Mouse (Mus musculus) A20 (cell line): Measurements from ENCODE around the gene Acbd4.

Experiments
- DNase-seq: peaks from one replicate; pipeline ENCODE4 v3.0.0-alpha.2; 2011; ENCODE audit warnings: low read depth, low spot score

The Acbd4 gene

DNA sequence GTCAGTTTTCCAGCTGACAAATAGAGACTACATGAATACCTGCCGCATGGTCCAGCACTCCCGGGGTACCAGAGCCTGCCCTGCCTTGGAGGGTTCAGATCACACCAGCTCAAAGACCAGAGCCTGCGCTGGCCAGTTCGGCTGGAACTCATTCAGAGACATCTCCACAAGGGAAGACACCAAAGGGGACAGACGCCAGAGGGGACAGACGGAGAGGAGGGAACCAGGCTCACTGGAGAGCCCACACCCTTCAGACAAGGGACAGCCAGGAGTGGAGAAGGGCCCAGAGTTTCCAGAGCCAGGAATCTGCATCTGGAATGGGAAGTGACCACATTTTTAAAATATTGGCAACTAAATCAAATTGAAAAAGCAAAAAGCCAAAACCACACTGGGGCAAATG lies 19.9 kb upstream of the Acbd4 start:
- DNase-seq = no peak

- DNase-seq = no peak
Measured at GRCm38 (mm10) chr11:103093306-103093705, 8.2 kb upstream of the Acbd4 start.

GRCm38 (mm10) chr11:103093862-103094833 lies 7.3 kb upstream of the Acbd4 start:
- DNase-seq = peak; percentile 26

- DNase-seq = no peak
Measured at GRCm38 (mm10) chr11:103095107-103095670, 6.3 kb upstream of the Acbd4 start.

DNA sequence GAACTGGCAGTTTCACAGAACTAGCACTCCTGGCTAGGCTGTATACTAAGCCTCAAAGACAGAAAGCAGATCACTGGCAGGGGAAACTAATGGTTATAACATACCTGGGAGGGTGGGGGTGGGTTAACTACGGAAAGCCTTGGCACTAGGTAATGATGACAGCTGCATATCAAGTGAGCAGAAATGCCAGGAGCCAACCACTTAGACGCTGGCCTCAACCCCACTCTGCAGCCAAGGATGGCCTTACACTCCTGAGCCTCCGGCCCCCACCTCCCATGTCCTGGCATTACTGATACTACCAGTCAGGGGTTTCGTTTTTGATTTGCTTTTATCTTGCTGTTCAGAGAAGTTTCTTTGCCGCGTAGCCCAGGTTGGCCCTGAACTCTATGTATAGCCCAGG lies 5.7 kb upstream of the Acbd4 start:
- DNase-seq = no peak

DNA sequence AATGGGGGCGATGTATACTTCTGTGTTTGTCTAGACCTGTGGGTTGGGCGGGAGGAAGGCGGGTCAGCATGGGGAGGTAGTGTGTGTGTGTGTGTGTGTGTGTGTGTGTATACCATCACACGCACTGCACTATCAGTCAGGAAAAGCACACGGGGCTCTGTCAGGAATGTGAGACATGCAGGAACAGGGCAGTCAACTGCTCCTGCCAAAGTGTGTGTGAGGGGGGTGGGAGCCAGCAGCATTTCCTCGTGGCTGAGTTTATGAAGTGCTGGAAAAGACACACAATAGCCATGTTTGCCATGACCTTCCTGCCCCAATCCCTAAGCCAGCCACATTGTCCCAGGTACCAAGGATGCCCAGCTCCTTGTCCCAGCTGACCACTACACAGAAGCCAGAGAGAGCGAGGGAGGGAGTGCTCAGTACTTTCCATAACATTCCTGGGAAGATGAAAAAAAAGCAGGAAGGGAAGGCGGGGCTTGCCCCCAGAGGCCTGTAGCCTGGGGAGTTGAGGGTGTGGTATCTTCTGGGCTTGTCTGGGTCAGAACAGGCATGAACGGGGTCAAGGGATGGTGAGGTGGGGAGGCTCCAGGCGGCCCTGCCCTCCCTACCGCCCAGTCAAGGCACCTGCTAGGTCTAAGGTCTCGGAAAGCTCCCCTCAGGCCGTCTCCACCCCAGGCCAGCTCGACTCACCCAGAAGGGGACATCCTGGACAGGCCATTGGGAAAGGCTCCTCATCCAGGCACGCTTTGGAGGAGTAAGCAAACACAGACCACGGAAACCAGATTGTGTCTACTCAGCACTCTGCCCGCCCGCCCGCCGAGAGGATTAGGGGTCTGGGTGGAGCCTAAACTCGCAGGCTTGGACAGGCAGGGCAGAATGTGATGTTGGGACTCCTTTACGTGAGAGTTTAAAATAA lies 4.2 kb upstream of the Acbd4 start:
- no peak for DNase-seq

DNA sequence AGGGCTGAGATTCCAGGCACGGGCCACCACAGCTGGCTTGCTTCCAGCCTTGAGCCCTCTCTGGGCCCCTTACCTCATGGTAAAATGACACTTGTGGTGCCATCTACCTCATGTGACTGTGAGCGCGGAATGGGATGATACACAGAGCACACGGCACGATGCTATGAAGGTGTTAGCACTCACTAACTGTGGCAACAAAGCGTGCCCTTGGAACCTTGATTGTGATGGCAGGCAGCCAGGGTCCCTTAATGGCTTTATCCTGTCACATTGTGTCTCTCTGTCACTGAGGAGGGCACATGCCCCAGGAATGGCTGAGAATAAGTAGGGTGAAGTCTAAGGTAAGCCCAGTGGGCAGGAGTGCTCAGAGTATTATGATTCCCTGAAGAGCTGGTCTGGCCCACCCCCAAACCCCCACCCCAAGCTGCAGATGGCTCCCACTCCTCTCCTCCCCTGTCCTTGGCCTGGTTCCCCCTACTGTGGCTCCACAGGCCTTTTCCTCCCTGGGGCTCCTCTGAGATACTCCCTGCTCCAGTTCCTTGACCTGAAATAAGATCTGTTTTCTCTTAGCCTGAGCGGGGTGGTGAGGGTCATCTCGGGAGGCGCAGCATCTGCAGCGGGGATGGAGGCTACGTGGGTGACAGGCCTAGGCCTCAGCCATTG lies 2.8 kb upstream of the Acbd4 start:
- no peak for DNase-seq

DNA sequence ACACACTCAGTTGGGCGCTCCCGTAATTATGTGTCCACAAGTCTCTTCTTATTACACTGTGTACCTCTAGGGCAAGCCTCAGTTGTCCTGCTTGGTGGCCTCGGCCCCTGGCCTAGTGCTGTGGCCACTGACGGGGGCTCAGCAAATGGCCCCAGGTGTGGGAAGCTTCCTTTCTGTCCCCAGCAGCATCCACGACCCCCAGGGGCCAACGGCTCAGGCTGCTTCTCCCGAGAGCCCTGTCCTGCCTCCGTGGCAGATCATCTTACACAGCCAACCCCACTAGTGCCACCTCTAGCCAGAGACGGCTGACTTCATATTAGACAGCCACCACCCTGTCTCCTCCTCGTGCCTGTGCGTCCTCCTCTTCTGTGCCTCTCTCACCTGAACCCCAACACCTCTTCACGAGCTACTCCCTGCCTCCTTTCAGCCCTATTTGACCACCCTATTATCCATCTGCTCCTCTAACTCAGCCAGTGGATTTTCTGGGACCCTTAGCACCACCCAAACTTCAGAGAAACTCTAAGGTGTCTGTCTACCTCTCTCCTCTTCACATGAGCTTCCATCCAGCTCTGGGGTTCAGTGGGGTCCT lies 2.0 kb upstream of the Acbd4 start:
- DNase-seq = no peak

DNA sequence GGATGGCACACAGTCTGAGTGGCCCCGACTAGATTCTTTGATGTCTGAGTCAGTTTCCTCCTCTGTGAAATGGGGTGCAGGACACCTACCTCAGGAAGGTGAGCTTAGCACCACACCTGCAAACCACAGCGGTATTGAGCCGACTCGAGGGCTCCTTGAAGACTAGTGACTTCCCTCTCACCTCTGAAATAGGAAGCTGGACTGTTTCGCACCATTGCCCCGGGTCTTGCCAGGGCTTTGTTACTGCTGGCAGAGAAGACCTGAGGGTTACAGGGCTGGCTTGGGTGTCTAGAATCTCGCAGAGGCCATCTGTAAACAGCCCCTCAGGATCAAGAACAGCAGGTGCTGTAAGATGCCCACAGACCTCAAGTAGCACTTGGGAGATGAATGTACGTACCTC lies 1.1 kb upstream of the Acbd4 start:
- peak; percentile 42 for DNase-seq

- DNase-seq = no peak
Measured at GRCm38 (mm10) chr11:103101866-103102501, 502 bp downstream of the Acbd4 start.

GRCm38 (mm10) chr11:103102725-103103349 lies 1.4 kb downstream of the Acbd4 start:
- DNase-seq = peak; percentile 97

- DNase-seq = peak; percentile 36
Measured at GRCm38 (mm10) chr11:103103621-103104020, 2.1 kb downstream of the Acbd4 start.

DNA sequence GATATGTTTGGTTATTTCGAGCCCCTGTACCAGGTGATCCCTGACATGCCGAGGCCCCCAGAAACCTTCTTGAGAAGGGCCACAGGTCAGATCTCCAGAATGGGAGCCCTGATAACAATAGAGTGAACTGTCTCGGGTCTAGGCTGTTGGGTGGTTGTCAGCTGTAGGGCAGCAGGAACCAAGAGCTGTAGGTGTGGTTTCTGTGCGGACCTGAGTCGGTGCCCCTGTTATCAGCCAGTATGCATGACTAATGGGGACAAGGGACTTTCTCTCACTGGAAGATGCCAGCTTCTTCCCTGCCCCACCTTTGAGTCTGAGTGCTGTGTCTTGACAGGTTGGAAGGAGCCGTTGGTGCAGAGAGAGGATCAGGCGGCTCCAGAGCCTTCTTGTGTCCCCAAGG lies 3.0 kb downstream of the Acbd4 start:
- DNase-seq = no peak

GRCm38 (mm10) chr11:103105180-103105725 lies 3.8 kb downstream of the Acbd4 start:
- no peak for DNase-seq

DNA sequence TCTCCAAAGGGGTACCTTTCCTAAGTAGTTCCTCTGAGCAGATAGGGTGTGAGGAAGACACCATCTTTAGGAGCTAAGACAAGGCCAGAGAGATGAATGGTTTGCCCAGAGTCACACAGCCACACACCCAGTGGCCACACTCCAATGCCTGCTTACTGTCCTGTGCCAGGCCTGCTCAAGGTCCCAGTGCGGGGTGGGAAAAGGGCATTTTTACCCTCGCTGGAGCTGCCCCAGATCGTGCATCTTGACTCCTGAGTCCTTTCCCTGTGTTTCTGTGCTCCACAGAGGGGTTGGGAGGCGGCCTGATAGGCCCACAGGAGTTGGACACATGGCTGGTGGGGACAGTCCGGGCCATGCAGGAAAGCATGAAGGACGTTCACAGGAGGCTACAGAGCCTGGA lies 4.3 kb downstream of the Acbd4 start:
- DNase-seq = no peak

GRCm38 (mm10) chr11:103106386-103106785 lies 4.9 kb downstream of the Acbd4 start:
- no peak for DNase-seq

GRCm38 (mm10) chr11:103111301-103111700 lies 9.8 kb downstream of the Acbd4 start:
- DNase-seq = no peak

DNA sequence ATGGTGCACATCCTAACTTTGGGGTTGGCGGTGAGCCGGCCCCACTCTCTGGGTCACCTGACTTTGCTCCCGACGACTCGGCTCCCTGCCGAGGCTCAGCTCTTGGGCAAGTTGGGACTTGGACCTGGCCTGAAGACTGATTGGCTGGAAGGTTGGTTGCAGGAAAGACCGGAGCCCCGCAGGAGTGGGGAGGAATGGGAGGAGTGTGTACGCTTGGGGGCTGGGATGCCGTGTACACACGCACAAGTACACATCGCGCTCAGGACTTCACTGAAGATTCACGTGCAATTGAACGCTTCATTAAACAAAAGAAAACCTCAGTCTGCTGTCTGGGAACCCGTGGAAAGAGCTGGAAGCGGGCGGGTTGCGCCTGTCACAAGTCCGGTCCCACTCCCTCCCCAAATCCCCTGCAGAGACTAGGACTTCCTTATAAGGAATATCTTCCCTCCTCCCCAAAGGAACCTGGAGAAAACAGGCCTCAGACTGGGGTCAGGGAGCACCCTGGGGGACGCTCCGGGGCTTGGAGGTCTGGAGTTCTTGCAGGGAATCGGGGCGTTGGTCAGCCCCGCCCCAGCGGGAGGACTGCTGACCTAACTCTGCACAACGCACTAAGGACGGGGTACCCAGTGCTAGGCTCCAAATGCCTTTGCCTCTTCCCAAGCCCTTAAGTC lies 10.5 kb downstream of the Acbd4 start:
- DNase-seq = no peak

- DNase-seq = no peak
Measured at GRCm38 (mm10) chr11:103112552-103112912, 11.1 kb downstream of the Acbd4 start.
